Mouse (Mus musculus) forebrain, embryonic 14.5 days (tissue): Measurements from ENCODE around the gene Cdh18. TPM values are rescaled to one million over a fixed set of nuclear protein-coding genes. Genes with fewer than 3 reads are reported as not detected.
"Not testable (repeated sequence)": the region's sequence is repeated elsewhere in the genome, so short reads cannot be mapped to it uniquely, and the experiment has no call there.

Experiments
- ATAC-seq: fragments of 200-750 bp; cut with Nextera tagmentation; 2 replicates; pipeline ENCODE4 v1.8.0; 2017; ENCODE audit warnings: mild to moderate bottlenecking, moderate library complexity
- DNase-seq: peaks from one replicate; pipeline ENCODE4 v3.0.0-alpha.2; 2015; ENCODE audit warnings: low spot score
- H3K27ac ChIP-seq: fragments of 300-500 bp; sonication (generic); 2 replicates; pipeline ENCODE4 v1.5.1; 2014; ENCODE audit warnings: low read depth, mild to moderate bottlenecking, control low read depth, low read length, moderate library complexity
- H3K27me3 ChIP-seq: fragments of 300-500 bp; sonication (generic); replicated peaks from 2 replicates; pipeline ENCODE4 v1.6.1; 2014; ENCODE audit warnings: low read length, control low read depth, mixed read lengths; ENCODE audit not compliant: control insufficient read depth, insufficient read depth
- H3K36me3 ChIP-seq: fragments of 300-500 bp; sonication (generic); 2 replicates; pipeline ENCODE4 v1.6.1; 2014; ENCODE audit warnings: low read length, control low read depth; ENCODE audit not compliant: control insufficient read depth, insufficient read depth
- H3K4me1 ChIP-seq: fragments of 300-500 bp; sonication (generic); 2 replicates; pipeline ENCODE4 v1.6.1; 2014; ENCODE audit warnings: antibody characterized with exemption, low read length, control low read depth; ENCODE audit not compliant: control insufficient read depth, insufficient read depth
- H3K4me2 ChIP-seq: fragments of 300-500 bp; sonication (generic); 2 replicates; pipeline ENCODE4 v1.6.1; 2014; ENCODE audit warnings: mild to moderate bottlenecking, control low read depth, low read length
- H3K4me3 ChIP-seq: fragments of 300-500 bp; sonication (generic); 2 replicates; pipeline ENCODE4 v1.5.1; 2014; ENCODE audit warnings: low read depth, low read length, control low read depth
- H3K9ac ChIP-seq: fragments of 300-500 bp; sonication (generic); 2 replicates; pipeline ENCODE4 v1.6.1; 2014; ENCODE audit warnings: mild to moderate bottlenecking, low read length, control low read depth, moderate library complexity
- H3K9me3 ChIP-seq: fragments of 300-500 bp; sonication (generic); replicated peaks from 2 replicates; pipeline ENCODE4 v1.6.1; 2016; ENCODE audit warnings: low read length, control low read depth, mixed read lengths; ENCODE audit not compliant: control insufficient read depth
- WGBS: fragments of 180-500 bp; shearing (Covaris S2); extraction: QIAGEN DNeasy Blood & Tissue Kit; methylation state at CpG from one replicate; pipeline ENCODE4 v1.1.7; 2014; 5-methylcytosine and 5-hydroxymethylcytosine counted together
- polyA plus RNA-seq: library from polyadenylated mRNA; unstranded; fragments of >200 nt; fragmentation: Nextera tagmentation; extraction: Ambion mirVana; gene quantifications from 2 replicates; pipeline ENCODE4 v1.2.1, GENCODE M21; 2014

Cdh18 gene
- polyA plus RNA-seq, 1 experiment from 2014 or later: 1.9 TPM

DNA sequence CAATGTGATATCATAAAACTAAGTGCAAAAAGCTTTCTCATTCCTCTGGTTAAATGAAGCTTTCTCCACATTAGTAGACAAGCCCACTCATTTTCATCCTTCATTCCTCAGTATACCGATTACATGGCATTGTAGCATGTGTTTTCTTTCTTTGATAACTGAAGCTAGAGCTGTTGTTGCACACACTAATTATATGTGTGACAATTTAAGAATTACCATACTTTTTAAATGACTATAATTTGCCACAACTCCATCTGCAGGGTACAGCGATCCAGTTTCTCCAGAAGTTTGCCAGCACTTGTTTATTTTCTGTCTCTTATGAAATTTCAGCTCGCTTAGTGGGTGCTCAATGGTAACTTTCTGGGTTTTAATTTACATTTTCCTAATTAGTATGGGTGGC is 663.2 kb downstream of the Cdh18 start:
- Histone ChIP-seq H3K36me3 (no peaks in the 10 kb centered on the region), H3K4me2 (no peak overlapping the region)

DNA sequence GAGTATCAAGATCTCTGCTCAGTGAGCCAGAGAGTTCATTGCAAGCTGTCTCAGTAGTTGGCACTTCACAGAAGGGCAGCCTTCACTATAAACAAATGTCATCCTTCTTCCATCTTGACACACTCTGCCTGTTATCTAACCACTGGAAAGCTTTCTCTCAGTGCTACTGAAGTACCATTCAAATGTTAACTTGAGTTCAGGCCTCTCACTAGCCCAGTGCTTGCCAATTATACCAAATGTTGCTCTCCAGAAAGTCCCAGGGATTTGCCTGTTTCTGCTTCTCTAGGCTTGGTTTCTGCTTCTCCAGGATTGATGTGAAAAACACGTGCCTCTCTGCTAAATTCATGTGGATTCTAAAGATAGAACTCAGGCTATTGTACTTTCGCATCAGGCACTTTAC is 681.8 kb downstream of the Cdh18 start:
- WGBS: 75% methylated on average over 2 of the region's 2 CpGs
- no peaks in the 10 kb centered on the region for H3K27me3 ChIP-seq
- no peaks in the 10 kb centered on the region for H3K4me1 ChIP-seq
- H3K27ac ChIP-seq: no peak overlapping the region
- H3K4me3 ChIP-seq: no peak overlapping the region
- H3K36me3 ChIP-seq: no peaks in the 10 kb centered on the region
- H3K4me2 ChIP-seq: no peak overlapping the region
- no peak for DNase-seq
- H3K9me3 ChIP-seq: no peaks in the 10 kb centered on the region
- ATAC-seq: no peak
- H3K9ac ChIP-seq: no peak overlapping the region

More for the DNA sequence above, 663.2 kb downstream of the Cdh18 start:
- Histone ChIP-seq H3K9ac (no peak overlapping the region), H3K4me1 (no peaks in the 10 kb centered on the region), H3K27me3 (no peaks in the 10 kb centered on the region), H3K4me3 (no peak overlapping the region), H3K9me3 (no peaks in the 10 kb centered on the region), H3K27ac (no peak overlapping the region)
- WGBS: 67% methylated on average over 3 of the region's 3 CpGs
- peak; percentile 55; the same call in 1 of the 2 replicates for ATAC-seq
- DNase-seq: peak; percentile 57

DNA sequence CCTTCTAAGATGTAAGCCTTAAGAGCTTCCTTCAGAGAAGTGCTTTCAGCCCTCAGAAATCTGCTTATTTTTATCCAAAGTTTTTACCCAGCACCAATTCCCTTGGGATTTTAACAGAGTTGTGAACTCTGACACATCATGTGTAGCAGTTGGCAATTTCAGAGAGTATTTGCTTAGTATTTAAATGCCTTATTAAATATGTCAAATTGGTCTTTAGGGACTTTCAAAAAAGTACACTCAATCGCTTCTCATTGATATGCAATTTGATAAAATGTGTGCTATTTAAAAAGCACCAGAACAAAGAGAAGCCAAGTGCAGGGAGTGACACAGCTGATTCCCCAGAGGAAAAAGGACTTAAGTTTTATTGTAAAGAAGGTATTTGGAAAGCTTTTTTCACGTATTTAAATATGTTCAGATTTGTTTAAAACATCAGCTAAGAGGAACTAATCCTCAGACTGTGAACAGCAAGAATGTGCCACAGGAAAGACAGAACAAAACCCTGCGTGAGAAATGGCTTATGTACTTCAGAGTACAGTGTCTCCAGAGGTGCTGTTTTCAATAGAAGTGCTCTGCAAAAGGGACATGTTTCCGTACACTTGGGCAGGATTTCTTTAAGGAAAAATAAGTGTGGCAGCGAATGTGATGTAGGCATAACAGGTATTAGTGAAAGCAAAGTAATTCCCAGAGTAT is 709.1 kb downstream of the Cdh18 start:
- no peaks in the 10 kb centered on the region for H3K4me1 ChIP-seq
- H3K4me3 ChIP-seq: no peak overlapping the region
- no peak overlapping the region for H3K4me2 ChIP-seq
- H3K36me3 ChIP-seq: no peaks in the 10 kb centered on the region
- no peak overlapping the region for H3K9ac ChIP-seq
- H3K27me3 ChIP-seq: no peaks in the 10 kb centered on the region
- DNase-seq (peak; percentile 58), ATAC-seq (0 out of 2 replicates have a peak, but pooled peaks have one; percentile 32)
- H3K27ac ChIP-seq: no peak overlapping the region
- H3K9me3 ChIP-seq: no peaks in the 10 kb centered on the region
- 34% methylated on average over 5 of the region's 5 CpGs for WGBS

- Histone ChIP-seq H3K4me1 (no peaks in the 10 kb centered on the region), H3K9ac (no peak overlapping the region), H3K36me3 (no peaks in the 10 kb centered on the region), H3K4me2 (no peak overlapping the region), H3K9me3 (no peaks in the 10 kb centered on the region), H3K27ac (no peak overlapping the region), H3K27me3 (no peaks in the 10 kb centered on the region), H3K4me3 (no peak overlapping the region)
- WGBS: 79% methylated on average over 4 of the region's 4 CpGs
- DNase-seq (no peak), ATAC-seq (no peak)
These were observed 729.6 kb downstream of the Cdh18 start for GRCm38 (mm10) chr15:23278421-23278820.

- no peak overlapping the region for H3K9ac ChIP-seq
- H3K27ac ChIP-seq: no peak overlapping the region
- ATAC-seq (no peak), DNase-seq (no peak)
- 33% methylated on average over 1 of the region's 1 CpGs for WGBS
- no peaks in the 10 kb centered on the region for H3K36me3 ChIP-seq
- no peaks in the 10 kb centered on the region for H3K27me3 ChIP-seq
- H3K4me2 ChIP-seq: no peak overlapping the region
- H3K4me1 ChIP-seq: no peaks in the 10 kb centered on the region
- no peaks in the 10 kb centered on the region for H3K9me3 ChIP-seq
- H3K4me3 ChIP-seq: no peak overlapping the region
These were observed 756.2 kb downstream of the Cdh18 start for GRCm38 (mm10) chr15:23305018-23305417.

GRCm38 (mm10) chr15:23316766-23317165 is 767.9 kb downstream of the Cdh18 start:
- 92% methylated on average over 3 of the region's 3 CpGs for WGBS
- H3K9ac ChIP-seq: no peak overlapping the region
- no peaks in the 10 kb centered on the region for H3K36me3 ChIP-seq
- no peak overlapping the region for H3K4me2 ChIP-seq
- ATAC-seq (no peak), DNase-seq (no peak)
- no peak overlapping the region for H3K27ac ChIP-seq
- H3K9me3 ChIP-seq: no peaks in the 10 kb centered on the region
- H3K4me1 ChIP-seq: no peaks in the 10 kb centered on the region
- no peak overlapping the region for H3K4me3 ChIP-seq
- H3K27me3 ChIP-seq: no peaks in the 10 kb centered on the region

- ATAC-seq (no peak), DNase-seq (no peak)
- Histone ChIP-seq H3K9ac (no peak overlapping the region), H3K27ac (no peak overlapping the region), H3K4me2 (no peak overlapping the region), H3K27me3 (no peaks in the 10 kb centered on the region), H3K4me3 (no peak overlapping the region), H3K36me3 (no peaks in the 10 kb centered on the region), H3K9me3 (no peaks in the 10 kb centered on the region), H3K4me1 (no peaks in the 10 kb centered on the region)
These were observed 768.6 kb downstream of the Cdh18 start for GRCm38 (mm10) chr15:23317409-23317808.

- H3K9me3 ChIP-seq, H3K27ac ChIP-seq, H3K4me2 ChIP-seq, H3K9ac ChIP-seq, H3K36me3 ChIP-seq, H3K4me3 ChIP-seq, H3K4me1 ChIP-seq, H3K27me3 ChIP-seq, DNase-seq: not testable (repeated sequence)
- peak; percentile 55; the same call in 1 of the 2 replicates for ATAC-seq
- no CpG with 5 or more reads among the region's 4 CpGs for WGBS
These were observed 791.5 kb downstream of the Cdh18 start for GRCm38 (mm10) chr15:23340338-23340737.

DNA sequence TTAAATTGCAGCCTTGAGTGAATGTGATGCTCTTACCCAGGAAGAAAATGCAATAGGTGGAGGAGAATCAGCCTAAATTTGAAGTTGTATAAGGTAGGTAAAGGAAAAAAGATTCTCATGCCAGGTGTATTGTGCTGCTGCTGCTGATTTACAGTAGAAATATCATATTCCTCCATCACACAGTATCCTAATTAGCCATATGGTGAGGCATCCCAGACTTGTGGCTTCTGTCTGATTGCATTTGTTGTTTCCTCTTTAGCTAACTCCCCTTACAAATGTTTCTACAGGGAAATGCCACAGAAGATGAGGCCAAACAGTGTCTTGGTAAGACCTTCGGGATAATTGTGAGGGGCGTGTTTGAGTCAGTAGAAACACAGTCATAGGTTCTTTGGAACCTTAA is 802.3 kb downstream of the Cdh18 start:
- H3K9ac ChIP-seq: no peak overlapping the region
- H3K9me3 ChIP-seq: no peaks in the 10 kb centered on the region
- H3K27me3 ChIP-seq: no peaks in the 10 kb centered on the region
- no peak overlapping the region for H3K4me2 ChIP-seq
- DNase-seq (no peak), ATAC-seq (no peak)
- WGBS: 87% methylated on average over 2 of the region's 2 CpGs
- H3K4me3 ChIP-seq: no peak overlapping the region
- no peak overlapping the region for H3K27ac ChIP-seq
- H3K36me3 ChIP-seq: no peaks in the 10 kb centered on the region
- H3K4me1 ChIP-seq: no peaks in the 10 kb centered on the region
